Mouse (Mus musculus) kidney, postnatal 25 days (tissue): Measurements from ENCODE around the gene Bid.

ENCODE experiments used
- DNase-seq, 2 experiments: peaks; one replicate each; pipeline ENCODE4 v3.0.0; 2021; ENCODE audit warnings: mixed read lengths in 2 of 2

Bid gene

DNA sequence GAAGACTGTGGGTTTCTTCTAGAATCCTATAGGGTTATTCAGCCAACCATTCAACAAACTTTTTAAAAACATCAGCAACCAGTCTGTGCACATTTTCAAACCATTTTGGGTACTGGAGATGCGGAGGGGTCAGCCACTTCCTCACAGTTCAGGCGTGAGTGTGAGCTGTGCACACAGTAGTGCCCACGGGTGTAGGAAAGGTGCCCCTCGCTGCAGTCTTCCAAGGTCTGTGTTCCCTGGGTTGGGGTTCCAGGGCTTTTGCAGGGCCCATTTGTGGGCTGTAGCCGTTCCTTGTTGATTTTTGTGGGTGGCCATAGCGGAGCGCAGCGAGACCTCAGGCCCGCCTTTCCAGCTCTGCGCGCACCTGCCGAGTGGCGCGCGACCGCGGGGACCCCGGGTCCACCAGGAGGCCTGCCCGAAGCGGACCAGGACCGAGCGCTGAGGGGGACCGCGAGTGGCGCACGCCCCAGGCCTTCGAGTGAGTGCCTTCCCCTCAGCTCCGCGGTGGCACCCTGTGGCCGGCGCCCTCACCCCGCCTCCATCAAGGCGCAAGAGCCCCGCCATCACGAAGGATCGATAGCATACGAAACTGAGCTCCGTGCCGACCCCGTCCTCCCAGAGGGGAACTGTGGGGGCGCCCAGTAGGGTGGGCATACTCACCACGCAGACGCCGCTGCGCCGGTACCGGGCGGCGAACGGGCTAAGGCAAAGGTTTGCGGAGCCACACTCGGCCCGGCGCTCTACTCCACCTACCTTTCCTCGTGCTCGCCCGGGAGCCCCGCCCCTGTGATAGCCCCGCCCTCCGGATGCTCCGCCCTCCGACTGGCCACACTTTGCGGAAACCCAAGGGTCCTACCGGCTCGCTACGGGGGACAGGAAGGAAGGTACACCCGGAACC is at the start of gene Bid:
Bid (minus strand) TSS at position 780 of the 898 bp plus-strand sequence.
- peak; percentile 95 to 96 for DNase-seq

DNA sequence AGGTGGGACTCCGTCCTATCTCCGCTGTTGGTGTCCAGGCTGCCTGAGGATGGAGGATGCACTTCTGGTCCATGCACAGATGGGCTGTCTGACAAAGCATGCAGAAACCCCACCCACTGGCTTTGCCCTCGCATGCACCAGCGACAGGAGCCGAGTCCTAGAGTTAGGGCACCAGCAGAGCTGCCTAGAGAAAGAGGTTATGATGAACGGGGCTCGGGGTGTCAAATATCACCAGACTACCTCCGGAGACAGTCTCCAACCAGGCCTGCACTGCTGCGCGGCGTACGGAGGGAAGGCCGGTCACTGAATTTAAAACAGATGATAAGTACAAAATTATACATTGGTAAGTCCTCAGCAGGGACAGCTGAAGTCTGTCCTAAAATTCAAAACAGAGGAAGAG is 49.2 kb upstream of the Bid start:
- no peak for DNase-seq

DNA sequence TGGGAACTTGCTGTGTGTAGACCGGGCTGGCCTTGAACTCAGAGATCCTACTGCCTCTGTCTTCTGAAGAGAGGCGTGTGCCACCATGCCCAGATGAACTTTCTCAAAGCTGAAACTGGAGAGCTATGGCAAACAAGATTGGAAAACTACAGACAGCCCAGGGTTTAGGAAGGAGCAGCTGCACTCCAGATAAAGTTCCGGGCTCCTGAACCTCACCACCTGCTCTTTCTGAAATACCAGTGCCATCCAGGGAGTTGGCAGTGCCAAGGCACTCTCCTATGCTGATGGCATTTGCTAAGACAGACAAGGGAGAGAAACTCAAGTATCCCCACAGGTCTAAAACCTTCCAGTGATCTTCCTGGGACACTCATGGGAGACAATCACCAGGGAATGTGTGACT is 47.5 kb upstream of the Bid start:
- DNase-seq = no peak

DNA sequence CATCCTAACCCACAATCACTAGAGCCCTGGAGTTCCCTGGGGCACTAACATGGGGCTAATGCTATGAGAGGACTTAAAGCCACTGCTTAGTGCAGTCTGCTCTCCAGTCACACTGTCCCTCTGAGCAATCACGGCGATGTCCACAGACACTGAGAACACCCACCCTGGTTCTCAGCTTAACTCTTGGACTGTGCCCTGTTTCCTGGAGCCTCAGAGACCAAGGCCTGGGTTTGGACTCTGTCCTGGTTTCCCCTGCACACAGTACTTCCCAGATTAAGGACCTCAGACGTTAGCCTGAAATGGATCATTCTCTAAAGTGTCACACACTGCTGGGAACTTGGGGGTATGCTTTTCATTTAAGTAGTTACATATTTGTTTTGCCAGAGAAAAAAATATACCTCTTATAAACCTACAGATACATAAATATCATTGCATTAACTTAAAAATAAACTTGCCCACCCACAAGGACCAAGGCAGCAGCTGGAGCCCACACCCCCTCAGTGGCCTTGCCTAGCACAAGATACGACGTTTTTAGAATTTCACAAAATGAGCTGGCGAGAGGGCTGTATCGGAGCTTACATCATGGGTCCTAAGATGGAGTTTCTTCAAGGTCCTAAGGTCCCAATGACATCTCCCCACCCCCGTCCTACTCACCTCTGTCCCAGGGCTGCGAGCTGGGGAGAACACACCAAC is 43.8 kb upstream of the Bid start:
- DNase-seq = peak in 1 of 2 experiments; percentile 63

DNA sequence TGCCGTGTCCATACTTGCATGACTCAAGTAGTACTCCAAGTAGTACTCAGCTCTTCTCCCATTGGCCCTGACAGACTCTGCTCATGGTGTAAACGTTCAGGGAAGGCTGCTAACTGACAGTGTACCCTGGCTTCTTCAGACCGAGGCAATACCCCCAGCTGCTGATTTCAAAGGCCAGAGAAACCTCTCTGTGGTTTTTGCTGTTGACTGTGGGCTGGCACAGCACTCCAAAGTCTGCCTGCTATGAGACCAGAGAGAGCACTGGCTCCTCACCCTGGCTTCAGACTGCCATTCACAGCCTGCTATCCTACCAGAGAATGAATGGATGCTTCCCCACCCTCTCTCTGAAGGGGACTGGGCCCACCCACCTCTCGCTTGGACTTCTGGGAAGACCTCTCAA is 40.7 kb upstream of the Bid start:
- DNase-seq = no peak

DNA sequence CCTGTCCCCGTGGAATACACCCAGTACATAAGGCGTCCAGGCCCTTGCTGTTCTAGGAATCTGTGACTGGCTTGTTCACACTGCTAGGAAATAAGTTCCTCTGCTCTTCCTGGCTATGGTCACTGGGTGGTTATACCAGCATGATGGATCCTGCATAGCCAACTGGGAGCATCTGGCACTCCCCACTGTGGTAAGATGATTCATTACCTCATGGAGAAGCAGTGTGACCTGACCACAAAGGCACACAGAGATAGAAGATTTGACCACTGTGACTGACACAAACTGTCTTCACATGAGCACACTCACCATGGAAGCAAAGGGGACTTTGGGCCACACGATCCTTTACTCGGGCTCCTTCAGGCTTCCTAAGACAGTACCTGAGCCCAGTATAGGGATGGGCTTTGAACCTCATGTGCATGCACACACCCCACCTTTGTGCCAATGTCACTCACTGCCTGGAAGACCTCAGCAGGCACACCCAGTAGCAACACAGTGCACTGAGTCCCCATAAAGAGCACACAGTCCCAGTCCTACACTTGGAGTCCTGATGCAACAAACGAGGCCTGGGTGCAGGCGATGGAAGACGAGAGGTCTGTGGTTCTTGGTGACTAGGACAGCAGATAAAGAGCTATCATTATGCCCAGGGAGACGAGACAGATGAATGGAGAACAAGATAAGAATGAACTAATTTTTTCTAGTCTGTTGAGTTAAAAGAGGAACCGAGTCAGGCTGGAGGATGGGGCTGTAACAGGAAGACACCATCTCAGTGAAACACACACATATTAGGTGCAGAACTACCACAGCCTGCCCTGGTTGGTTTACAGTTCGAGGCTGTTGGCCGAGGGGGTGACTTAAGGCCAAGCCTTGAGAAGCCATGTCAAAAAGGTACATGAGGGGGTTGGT is 39.9 kb upstream of the Bid start:
- DNase-seq = no peak

DNA sequence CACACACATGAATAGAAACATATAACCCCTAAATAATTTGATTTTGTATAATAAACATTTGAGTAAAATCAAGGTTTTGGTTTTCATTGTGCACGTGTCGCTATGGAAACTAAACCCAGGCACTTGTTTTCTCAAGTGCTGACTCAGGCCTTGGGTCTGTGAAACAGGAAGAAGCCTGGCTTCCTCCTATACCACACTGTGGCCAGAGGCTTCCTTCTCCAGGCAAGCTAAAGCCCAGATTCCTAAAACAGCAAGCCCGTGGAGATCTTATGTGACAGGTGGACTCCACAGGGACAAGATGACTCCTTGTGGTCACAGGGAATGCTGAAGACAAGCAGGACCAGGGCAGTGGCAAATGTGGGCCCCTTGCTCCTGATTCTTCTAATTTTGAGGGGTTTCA is 38.6 kb upstream of the Bid start:
- no peak for DNase-seq

DNA sequence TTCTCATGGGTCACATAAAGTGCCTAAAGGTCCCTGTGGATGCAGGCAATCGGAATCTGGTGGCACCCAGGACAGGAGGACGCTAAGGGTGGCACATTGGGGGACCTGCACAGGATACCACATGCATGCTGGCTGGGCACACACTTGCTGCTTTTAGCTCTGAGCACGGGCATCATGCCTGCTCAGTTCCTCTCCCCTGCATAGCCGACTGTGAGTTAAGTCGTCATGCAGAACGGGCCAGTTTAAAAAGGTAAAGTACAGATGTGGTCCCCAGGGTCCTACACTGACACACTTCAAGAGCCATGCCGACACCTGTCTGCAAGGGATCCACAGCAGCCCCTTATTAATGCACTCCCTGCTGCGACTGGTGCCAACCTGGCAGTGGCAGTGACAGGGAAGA is 37.6 kb upstream of the Bid start:
- no peak for DNase-seq

DNA sequence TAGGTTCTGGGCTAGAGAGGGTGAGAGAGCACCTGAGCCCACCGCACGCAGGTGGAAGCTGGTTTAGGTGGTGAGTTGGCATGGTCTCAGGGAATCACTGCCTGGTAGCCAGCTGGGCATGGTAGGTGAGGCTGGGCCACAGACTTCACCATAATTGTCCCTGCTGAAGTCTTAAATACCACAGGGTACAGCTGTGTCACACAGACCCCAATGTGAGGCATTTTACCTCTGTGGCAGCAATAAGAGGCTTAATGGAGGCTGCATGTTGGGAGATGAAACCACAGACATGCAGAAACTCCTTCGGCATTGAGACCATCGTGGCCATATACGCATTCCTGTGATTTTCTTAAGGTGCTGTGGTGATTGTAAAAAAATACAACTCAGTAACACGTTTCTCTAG is 35.8 kb upstream of the Bid start:
- no peak for DNase-seq

DNA sequence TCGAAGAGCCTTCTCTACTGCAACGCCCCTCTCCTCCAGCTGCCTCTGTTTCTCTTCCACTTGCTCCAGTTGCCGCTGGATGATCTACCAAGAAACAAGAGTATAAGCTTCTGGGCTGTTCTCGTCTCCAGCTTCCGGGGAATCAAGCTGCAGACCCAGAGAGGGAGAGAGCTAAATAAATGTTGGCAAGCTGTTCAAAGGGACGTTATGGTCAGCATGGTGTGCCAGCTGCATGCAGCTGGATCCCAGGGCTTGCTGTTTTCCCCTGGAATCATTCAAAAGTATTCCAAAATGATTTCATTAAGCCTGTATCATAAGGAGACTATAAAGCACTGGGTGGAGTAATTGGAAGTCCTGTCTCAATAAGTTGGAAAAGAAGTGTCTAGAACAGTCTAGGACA is 34.7 kb upstream of the Bid start:
- no peak for DNase-seq

DNA sequence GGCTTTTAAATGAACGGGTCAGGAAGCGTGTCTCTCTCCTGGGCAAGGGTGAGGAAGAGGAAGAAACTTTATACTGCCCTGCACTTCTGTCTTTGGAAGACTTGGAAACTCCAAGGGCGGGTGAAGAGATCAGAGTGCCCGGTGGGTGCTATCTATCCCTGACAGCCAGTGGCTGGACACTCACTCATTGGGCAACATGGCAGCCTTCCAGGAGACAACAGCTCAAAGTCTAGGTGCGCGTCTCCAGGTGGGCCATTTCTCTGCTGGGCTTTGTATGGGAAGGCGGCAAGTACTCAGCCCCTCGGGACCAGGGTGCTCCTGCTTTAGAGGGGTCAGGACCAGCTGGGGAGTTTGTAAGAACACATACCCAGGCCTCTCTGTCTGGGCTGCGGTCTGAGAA is 28.9 kb upstream of the Bid start:
- DNase-seq = peak; percentile 66 to 68

DNA sequence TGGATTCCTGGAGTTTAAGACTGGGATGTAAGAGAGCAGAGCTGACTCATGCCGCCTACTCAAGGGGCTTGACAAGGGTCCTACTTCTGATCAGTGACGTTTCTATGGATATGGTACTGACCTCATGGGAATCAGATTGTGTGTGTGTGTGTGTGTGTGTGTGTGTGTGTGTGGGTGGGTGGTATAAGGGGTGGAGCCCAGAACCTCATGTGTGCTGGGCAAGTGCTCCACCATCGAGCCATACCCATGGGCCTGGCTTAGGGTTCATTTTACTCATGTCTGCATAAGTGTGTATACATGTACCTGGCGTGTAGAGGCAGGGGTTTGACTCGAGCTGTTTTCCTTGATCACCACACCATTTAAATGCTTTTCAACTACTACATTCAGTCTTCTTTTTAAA is 27.3 kb upstream of the Bid start:
- no peak for DNase-seq

DNA sequence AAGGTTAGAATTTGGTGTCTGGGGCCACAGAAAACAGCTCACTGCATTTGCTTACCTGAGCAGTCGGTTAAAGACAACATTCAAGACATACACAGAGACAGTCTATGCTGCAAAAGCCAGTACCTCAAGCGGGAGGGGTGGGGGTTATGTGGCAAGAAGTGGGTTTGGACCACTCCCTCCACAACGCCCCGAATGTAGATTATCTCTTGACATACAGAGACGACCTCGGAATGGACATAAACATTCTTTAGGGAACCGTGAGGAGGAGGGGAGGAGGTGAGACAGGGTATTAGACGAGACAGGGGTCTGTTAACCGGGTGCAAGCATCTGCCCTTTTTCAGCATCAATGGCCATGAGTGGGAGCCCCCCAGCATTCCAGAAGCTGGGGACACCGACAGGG is 26.9 kb upstream of the Bid start:
- no peak for DNase-seq

DNA sequence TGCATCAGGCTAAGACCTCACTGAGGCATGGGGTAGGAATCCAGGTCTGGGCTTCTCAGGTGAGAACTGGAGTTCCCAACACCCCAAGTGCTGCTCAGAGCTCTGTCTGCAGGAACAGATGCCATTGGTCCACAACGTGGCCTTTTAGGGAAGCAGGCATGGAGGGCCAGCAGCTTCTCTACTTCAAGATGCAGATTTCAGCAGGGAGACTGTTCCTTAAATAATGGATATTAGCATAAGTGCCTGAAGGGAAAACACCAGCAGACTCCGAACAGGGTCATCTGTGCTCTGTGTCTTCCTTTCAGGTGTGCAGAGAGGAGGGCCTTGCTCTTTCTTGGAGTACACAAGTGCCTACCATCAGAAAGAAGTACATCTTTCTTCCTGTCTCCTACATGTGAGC is 26.4 kb upstream of the Bid start:
- DNase-seq = no peak

DNA sequence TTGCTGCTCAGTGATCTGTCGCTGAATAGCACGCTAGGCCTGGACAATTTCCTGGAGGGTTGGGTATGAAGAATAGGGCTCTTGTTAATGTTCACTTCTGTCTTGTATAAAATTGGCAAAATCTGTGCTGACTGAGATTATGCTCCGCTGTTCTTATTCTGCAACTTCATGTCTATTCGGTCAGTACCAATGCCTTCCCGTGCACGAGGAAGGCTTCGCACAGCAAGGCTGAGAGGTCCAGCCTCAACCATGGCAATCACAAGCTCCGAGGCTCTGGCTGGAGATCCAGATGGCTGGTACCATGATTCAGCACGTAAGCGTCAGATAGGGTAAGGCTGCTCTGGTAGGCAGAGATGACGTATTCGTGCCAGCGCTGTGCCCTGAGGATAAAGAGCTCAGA is 24.9 kb upstream of the Bid start:
- DNase-seq = peak; percentile 44 to 64

DNA sequence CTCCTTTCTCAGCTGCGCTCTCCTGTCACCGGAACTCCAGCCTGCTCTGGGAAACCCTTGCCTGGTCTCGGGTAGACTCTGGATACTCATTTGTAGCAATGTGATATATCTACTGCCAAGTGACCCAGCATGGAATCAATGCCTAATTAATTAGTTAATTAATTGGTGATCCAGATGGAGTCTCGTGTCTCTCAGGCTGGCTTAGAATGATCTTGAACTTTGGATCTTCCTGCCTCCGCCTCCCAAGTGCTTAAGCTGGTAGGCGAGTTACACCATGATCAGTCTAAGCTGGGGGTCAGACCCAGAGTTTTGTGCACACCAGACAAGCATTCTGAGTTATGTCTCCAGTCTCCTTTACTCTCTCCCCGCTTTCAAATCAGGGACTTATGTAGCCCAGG is 24.4 kb upstream of the Bid start:
- peak; percentile 61 to 79 for DNase-seq

DNA sequence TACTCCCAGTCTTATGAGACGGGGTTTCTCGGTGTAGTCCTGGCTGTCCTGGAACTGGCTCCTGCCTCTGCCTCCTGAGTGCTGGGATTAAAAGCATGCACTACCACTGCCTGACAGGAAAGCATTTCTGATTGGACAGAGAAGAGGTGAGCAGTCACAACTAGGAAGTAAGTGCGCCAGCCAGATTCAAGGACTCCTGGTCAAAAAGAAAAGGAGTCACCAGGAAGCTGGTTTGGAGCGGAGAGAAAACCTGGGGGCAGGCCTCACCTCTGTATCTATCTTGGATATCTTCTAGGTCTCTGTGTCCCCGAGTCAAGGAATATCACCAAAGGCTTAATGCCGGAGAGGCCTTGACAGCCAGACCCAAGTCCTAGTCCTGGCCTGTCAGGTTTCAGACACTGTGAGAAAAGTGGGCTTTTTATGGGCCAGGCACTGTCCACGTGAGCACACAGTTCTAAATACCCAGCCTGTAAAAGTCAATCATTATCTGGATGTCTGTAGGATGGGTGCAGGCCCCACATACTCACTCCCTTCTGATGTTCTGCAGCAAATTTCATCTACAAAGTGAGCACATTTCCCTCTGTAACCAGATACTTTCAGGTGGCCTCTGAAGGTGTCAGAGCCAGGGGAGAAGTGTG is 23.9 kb upstream of the Bid start:
- DNase-seq = no peak

DNA sequence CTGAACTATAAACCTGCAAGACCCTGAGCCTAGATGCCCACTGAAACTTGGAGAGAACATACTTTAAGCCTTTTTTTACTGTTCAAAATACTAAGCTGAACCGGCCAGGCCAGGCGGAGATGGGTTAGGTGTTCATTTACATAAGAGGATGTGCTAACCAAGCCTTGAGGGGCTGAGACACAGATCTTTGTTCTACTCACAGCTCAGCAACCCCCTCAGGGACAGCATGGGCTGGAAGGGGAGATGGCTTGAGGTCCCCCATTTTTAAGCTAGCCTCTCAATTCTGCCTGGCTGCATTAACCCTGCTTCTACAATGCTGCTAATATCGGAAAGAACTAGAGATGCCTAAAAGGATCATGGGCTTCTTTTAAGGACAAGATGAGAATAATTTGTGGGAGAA is 23.1 kb upstream of the Bid start:
- DNase-seq = no peak

DNA sequence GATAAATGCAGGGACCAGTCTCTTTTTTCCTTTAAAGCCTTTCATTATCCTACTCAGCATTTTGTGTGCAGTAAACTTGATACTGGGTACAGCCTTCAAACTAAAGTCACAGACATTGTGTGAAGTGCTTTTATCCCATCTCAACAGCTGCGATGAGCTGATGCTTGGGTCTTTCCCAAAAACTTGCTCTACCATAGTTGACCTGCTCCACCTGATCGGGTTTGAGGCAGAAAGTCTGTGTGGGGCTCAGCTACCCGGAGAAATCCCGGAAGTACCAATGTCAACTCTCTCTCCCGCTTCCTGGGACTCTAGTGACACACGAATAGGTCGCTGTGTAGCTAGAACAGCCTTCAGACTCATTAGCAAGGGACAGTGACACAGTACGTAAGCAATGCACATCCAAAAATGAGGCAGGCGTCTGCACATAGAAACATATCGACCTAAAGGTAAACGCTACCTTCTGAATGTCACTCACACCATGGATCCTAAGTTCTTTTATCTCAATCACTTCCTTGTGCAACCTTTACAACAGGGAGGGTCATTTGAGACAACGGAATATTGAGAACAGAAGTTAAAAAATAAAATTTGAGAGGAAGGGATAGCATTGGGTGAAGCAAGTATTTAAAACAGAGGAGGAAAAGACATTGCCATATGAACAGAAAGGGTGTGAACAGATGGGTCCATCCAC is 22.3 kb upstream of the Bid start:
- no peak for DNase-seq

DNA sequence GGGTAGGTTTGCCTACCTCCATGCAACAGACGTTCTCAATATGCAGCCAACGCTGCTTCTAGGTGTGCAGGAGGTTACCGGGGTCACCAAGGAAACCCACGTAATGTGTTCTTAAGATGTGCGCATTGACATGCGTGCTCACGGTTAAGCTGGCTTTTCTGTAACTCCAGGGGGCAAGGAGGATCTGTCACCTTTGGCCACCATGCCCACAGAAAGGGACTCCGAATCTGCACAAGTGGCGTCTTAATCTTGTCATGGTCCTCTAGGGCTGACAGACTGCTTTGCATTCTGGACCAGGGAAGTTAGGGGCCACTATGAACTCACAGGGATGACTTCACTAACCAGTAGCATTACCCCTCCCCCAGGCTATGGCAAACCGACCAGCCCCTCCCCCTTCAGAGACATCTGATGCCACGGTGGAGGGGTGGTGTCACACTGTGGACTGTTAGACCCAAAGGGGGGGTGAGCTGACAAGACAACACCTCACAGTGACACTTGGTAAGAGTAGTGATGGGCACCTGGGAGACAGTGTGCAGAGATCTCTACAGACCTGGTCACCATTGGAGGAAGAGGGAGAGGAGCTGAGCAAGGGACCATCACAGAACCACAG is 21.5 kb upstream of the Bid start:
- DNase-seq = no peak

DNA sequence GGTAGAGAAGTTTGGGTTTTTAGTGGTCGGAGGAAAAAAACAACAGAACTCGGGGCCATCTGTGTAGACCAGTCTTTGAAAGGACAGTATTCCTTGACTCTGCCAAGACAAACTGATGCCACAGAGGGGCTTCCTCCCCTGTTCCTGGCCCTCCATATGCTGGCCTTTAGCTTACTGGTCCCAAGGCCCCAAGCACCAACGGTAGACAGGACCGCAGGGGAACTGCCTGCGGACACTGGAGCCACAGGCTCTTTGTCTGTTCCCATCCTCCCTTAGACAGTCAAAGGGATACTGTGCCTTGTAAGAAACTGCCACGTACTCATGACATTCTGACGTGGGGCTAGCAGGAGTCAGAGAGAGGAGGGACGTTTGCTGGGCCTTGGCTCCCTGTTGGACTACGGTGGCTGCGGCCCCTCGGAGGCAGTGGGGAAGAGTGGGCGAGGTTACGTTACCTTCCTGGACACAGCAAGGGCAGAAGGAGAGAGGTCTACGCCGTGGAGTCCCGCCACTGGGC is 20.5 kb upstream of the Bid start:
- no peak for DNase-seq

DNA sequence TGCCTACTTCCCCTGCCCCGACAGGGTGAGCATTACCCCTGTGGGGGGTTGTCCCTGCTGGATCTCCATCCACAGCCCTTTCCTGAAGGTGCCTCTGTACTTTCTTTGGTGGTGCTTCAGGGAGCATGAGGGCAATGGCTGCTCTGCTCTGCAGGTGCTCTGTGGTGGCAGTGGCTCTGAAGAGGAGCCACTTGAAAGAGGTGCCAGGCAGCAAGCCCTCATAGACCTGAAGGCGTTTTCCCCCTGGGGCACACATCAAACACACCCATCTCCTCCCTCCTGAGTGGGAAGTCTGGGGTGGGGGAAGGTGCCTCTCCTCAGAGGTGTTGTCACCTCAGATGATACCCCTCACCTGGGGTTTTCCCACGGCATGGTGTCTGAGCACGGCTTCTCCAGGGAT is 17.5 kb upstream of the Bid start:
- DNase-seq = no peak
